Mouse (Mus musculus): ENCODE measurements around the gene Cc2d1b. TPM values are rescaled to one million over a fixed set of nuclear protein-coding genes. Genes with fewer than 3 reads are reported as not detected.

Cc2d1b gene
- polyA plus RNA-seq, 1 experiment, result 8.9 TPM

DNA sequence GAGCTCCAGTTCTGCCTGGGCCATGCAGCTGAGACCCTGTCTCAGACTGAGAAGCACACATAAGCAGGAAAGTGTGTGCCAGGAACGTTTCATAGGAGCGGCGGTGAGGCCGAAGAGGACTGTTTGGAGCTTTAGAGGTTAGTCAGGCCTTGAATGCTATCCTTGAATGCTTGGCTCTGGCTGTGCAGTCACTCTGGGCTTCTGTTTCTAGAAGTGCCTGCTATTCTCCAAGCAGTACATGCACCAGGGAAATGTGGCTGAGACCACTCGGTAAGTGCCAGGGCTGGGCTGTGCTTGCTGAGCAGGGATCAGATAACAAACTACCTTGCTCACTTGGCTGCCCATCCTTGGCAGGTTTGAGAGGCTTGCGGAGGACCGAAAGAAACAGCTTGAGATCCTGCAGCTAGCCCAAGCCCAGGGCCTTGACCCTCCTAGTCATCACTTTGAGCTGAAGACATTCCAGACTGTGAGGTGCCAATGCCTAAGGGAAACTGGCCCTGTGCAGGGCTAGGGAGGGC is 9.7 kb downstream of the Cc2d1b start:
- H3K27ac ChIP-seq (replicated peaks; ENCODE audit: low read depth, low read length), result no peak overlapping the region

DNA sequence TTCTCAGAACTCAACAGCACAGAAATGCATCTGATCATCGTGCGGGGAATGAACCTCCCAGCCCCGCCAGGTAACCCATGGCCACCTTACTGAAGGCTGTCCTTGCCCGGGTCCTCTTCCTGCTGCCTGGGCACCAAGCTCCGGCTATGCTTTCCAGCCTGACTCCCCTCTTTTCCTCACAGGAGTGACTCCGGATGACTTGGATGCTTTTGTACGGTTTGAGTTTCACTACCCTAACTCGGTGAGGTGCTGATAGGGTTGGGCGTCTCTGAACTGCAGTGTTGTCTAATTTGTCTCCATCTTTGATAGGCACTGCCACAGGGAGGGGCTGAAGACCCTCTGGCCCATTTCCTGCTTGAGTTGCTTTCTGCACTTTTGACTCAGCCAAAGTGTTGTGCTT is 10.4 kb downstream of the Cc2d1b start:
- H3K4me3 ChIP-seq (ENCODE audit: insufficient read depth, low read depth, low read length), result no peak overlapping the region
- no peak overlapping the region for H3K27ac ChIP-seq (replicated peaks; ENCODE audit: low read depth, low read length)
- no peaks in the 10 kb centered on the region for H3K4me1 ChIP-seq (ENCODE audit: control insufficient read depth, insufficient read depth, insufficient read length, low read length)

More for the DNA sequence above, 9.7 kb downstream of the Cc2d1b start:
- H3K4me3 ChIP-seq (ENCODE audit: insufficient read depth, low read depth, low read length), result no peak overlapping the region
- no peaks in the 10 kb centered on the region for H3K4me1 ChIP-seq (ENCODE audit: control insufficient read depth, insufficient read depth, insufficient read length, low read length)

DNA sequence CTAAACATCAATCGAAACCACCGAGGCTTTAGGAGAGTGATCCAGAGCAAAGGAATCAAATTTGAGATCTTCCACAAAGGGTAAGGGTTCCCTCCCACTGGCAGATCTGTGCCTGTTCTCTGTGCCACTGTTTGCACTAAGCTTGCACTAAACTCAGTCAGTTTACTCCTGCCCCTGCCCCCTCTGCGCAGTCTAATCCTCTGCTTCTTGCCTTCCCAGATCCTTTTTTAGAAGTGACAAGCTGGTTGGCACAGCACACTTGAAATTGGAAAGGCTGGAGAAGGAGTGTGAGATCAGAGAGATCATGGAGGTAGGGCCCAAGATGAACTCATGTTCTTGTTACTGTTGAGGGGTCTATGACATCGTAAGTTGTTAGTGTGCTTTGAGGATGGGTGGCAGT is 11.9 kb downstream of the Cc2d1b start:
- no peak overlapping the region for H3K4me3 ChIP-seq (ENCODE audit: insufficient read depth, low read depth, low read length)
- no peak overlapping the region for H3K27ac ChIP-seq (replicated peaks; ENCODE audit: low read depth, low read length)
- H3K4me1 ChIP-seq (ENCODE audit: control insufficient read depth, insufficient read depth, insufficient read length, low read length), result no peaks in the 10 kb centered on the region

DNA sequence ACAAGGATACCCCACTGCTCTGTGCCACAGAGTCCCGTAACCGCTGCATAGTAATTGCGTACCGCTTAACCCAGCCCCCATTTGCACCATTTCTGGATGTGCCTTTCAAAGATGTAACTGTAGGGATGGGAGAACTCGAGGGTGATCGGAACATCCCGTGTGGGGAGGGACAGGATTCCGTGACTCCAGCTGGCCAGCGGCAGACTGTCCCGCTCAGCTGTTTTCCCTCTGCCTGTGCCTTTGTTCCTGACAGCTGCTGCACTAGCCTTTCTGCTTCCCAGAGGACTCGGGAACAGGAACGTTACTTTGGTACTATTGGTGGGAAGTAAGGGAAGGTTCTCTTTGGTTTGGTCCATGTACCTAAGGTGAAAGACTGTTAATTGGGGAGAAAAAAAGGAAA is 14.0 kb downstream of the Cc2d1b start:
- Histone ChIP-seq H3K27ac (replicated peaks; ENCODE audit: low read depth, low read length) (no peak overlapping the region), H3K4me1 (ENCODE audit: control insufficient read depth, insufficient read depth, insufficient read length, low read length) (no peaks in the 10 kb centered on the region), H3K4me3 (ENCODE audit: insufficient read depth, low read depth, low read length) (no peak overlapping the region)

DNA sequence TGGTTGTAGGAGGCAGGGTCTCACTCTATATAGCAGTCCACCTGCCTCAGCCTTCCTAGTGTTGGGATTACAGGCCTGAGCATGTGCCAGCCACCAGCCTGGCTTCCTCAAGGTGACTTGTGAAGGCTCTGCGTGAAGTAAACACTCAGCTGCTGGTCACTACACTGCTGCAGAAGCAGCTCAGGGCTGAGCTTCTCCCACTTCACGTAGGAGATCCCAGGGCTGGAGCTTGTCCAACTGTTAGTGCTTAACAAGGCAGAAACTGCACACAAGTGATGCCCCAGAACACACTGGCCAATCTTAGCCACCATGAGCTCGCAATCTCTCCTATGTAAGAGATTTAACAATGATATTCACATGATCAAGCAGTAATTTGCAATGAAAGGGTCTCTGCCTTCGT is 15.0 kb downstream of the Cc2d1b start:
- no peaks in the 10 kb centered on the region for H3K4me1 ChIP-seq (ENCODE audit: control insufficient read depth, insufficient read depth, insufficient read length, low read length)
- no peak overlapping the region for H3K27ac ChIP-seq (replicated peaks; ENCODE audit: low read depth, low read length)
- H3K4me3 ChIP-seq (ENCODE audit: insufficient read depth, low read depth, low read length), result no peak overlapping the region

DNA sequence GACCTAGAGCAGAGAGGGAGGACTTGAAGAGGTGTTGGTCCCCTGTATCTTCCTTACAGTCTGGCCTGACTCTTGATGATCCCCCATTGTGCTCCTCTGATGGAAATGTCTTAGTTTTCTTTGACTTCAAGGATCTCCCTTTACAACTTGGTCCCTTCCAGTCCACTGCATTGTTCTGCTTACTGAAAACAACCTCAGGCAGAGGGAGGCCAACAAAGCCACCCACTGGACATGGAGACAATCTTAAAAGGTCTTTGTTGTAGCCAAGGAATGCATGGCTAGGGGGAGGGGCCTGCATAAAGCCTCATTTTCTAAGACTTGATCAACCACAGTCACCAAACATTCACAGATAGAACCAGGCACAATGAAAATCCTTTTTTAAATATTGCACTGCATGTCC is 15.4 kb downstream of the Cc2d1b start:
- Histone ChIP-seq H3K4me1 (ENCODE audit: control insufficient read depth, insufficient read depth, insufficient read length, low read length) (no peaks in the 10 kb centered on the region), H3K27ac (replicated peaks; ENCODE audit: low read depth, low read length) (no peak overlapping the region), H3K4me3 (ENCODE audit: insufficient read depth, low read depth, low read length) (no peak overlapping the region)

DNA sequence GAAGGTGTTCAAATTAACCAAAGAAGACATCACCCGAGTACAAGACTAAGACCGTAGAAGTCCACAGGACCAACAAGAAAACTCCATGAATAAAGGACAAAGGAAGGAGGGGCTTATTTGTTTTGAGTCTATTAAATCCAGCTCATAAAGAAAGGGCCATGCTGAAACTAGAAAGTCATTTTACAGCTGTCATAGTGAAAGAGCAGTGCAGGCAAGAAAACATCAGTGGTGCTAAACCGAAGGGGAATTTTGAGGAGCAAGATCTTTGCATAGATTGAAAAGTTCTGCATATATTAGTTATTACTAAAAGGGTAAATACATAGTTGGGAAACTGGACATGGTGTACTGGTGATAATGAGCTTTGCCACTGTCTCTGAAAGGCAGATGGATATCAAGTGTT is 18.0 kb downstream of the Cc2d1b start:
- H3K4me1 ChIP-seq (ENCODE audit: control insufficient read depth, insufficient read depth, insufficient read length, low read length), result no peaks in the 10 kb centered on the region
- H3K4me3 ChIP-seq (ENCODE audit: insufficient read depth, low read depth, low read length), result no peak overlapping the region

DNA sequence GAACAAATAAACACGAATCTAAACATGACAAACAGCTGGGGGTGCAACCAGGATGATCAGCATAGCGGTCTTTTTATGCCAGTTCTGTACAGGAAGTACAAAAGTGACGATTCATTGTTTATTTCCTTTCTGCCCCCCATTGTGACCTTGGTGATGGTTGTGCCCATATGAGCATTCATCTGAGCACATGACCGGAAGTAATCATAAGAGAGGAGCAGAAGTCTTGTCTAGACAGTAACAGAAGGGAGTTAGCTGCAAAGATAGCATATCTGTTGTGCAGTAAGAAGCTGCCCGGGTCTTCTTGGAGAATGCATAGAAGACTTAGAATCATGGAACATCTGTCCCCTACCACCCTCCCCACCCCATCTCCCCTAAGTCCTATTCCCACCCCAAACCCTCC is 19.0 kb downstream of the Cc2d1b start:
- Histone ChIP-seq H3K4me3 (ENCODE audit: insufficient read depth, low read depth, low read length) (no peak overlapping the region), H3K27ac (replicated peaks; ENCODE audit: low read depth, low read length) (no peak overlapping the region), H3K4me1 (ENCODE audit: control insufficient read depth, insufficient read depth, insufficient read length, low read length) (no peaks in the 10 kb centered on the region)

More for the DNA sequence above, 18.0 kb downstream of the Cc2d1b start:
- no peak overlapping the region for H3K27ac ChIP-seq (replicated peaks; ENCODE audit: low read depth, low read length)

DNA sequence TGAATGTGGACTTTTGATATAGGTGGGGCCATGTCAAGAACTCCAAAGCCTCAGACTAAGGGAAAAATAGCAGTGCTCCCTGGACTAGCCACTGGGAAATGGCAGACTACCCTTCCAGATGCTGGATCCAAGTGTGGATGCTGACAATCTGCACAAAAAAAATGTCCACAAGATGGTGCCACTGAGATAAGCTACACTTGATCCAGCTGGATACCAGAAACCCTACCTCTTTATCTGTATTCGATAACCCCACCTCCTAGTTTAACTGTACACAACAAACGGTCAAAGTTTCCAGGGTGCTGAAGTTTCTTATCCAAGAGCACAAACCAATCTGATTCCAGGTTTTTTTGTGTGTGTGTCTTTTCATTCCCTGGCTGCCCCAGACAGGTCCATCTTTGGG is 44.7 kb downstream of the Cc2d1b start:
- no peaks in the 10 kb centered on the region for H3K4me1 ChIP-seq (ENCODE audit: control insufficient read depth, insufficient read depth, insufficient read length, low read length)
- H3K4me3 ChIP-seq (ENCODE audit: insufficient read depth, low read depth, low read length), result no peak overlapping the region
- H3K27ac ChIP-seq (replicated peaks; ENCODE audit: low read depth, low read length), result no peak overlapping the region

Other genes with a start within 250 kb of the Cc2d1b start
- not detected in 2 replicates for gene Shisal2a, start 236.6 kb upstream of the Cc2d1b start, polyA plus RNA-seq (2012; ENCODE audit: insufficient read depth, insufficient read length, missing spikeins)
- gene Gpx7, start 213.0 kb upstream of the Cc2d1b start, polyA plus RNA-seq (2012; ENCODE audit: insufficient read depth, insufficient read length, missing spikeins), result 4.6 and 13.0 TPM in 2 replicates
- gene Tut4, start 160.5 kb upstream of the Cc2d1b start, polyA plus RNA-seq (2012; ENCODE audit: insufficient read depth, insufficient read length, missing spikeins), result 5.9 and 8.0 TPM in 2 replicates
- gene Prpf38a, start 40.6 kb upstream of the Cc2d1b start, polyA plus RNA-seq (2012; ENCODE audit: insufficient read depth, insufficient read length, missing spikeins), result 21.7 and 24.2 TPM in 2 replicates
- not detected in 2 replicates for gene Orc1, start 40.5 kb upstream of the Cc2d1b start, polyA plus RNA-seq (2012; ENCODE audit: insufficient read depth, insufficient read length, missing spikeins)
- not detected in 2 replicates for gene 3110021N24Rik, start 99.7 kb downstream of the Cc2d1b start, polyA plus RNA-seq (2012; ENCODE audit: insufficient read depth, insufficient read length, missing spikeins)
- gene Zfyve9, start 160.9 kb downstream of the Cc2d1b start, polyA plus RNA-seq (2012; ENCODE audit: insufficient read depth, insufficient read length, missing spikeins), result 10.3 and 12.4 TPM in 2 replicates
- 142 and 218 TPM in 2 replicates for gene Btf3l4, start 213.7 kb downstream of the Cc2d1b start, polyA plus RNA-seq (2012; ENCODE audit: insufficient read depth, insufficient read length, missing spikeins)
- 55.8 and 58.7 TPM in 2 replicates for gene Txndc12, start 214.7 kb downstream of the Cc2d1b start, polyA plus RNA-seq (2012; ENCODE audit: insufficient read depth, insufficient read length, missing spikeins)
- 15.4 and 16.7 TPM in 2 replicates for gene Kti12, start 227.8 kb downstream of the Cc2d1b start, polyA plus RNA-seq (2012; ENCODE audit: insufficient read depth, insufficient read length, missing spikeins)
- not detected in 2 replicates for gene A730015C16Rik, start 228.7 kb downstream of the Cc2d1b start, polyA plus RNA-seq (2012; ENCODE audit: insufficient read depth, insufficient read length, missing spikeins)